Mouse (Mus musculus): ENCODE data around the gene 5430419D17Rik. TPM values are rescaled to one million over a fixed set of nuclear protein-coding genes. Genes with fewer than 3 reads are reported as not detected.

The 5430419D17Rik gene
- polyA plus RNA-seq, 1 experiment from 2014 or later: 0.01 TPM

DNA sequence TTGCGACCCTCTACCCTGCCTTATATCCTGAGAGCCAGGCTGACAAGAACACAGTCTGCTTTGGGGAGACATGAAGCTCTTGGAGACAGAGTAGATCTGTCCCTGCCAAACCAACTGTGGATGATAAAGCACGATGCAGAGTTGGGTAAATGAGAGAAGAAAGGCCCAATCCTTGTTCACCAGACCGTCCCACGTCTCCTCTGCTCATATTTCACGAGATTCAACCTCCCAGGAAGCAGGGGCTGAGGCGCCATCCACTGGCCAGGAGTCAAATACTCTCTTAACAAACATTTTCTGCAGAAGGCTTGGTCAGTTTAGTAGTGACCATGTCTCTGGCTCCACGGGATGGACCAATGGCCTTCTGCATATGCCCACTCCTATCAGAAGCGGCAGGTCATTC is 10.1 kb downstream of the 5430419D17Rik start:
- H3K27ac ChIP-seq (ENCODE audit: low read length): no peak overlapping the region

GRCm38 (mm10) chr7:131187047-131187446 is 12.8 kb downstream of the 5430419D17Rik start:
- Histone ChIP-seq H3K27me3 (ENCODE audit: control insufficient read depth, insufficient read depth, low read depth, low read length) (no peaks in the 10 kb centered on the region), H3K9ac (ENCODE audit: low read length) (no peak overlapping the region), H3K4me2 (ENCODE audit: low read depth, low read length) (no peak overlapping the region), H3K36me3 (ENCODE audit: control insufficient read depth, insufficient read depth, low read length) (no peaks in the 10 kb centered on the region), H3K9me3 (ENCODE audit: control insufficient read depth, low read length) (no peaks in the 10 kb centered on the region), H3K27ac (ENCODE audit: low read length) (no peak overlapping the region), H3K4me1 (replicated peaks; ENCODE audit: control insufficient read depth, insufficient read depth, low read length) (no peaks in the 10 kb centered on the region), H3K4me3 (ENCODE audit: low read length) (no peak overlapping the region)
- peak; percentile 64; the same call in 1 of the 2 replicates for ATAC-seq (ENCODE audit: low read depth)
- WGBS: 43% methylated on average over 8 of the region's 8 CpGs

More for the DNA sequence above, 10.1 kb downstream of the 5430419D17Rik start:
- H3K4me1 ChIP-seq (replicated peaks; ENCODE audit: control insufficient read depth, insufficient read depth, low read length): no peaks in the 10 kb centered on the region
- no peaks in the 10 kb centered on the region for H3K36me3 ChIP-seq (ENCODE audit: control insufficient read depth, insufficient read depth, low read length)
- no peak overlapping the region for H3K9ac ChIP-seq (ENCODE audit: low read length)
- H3K4me2 ChIP-seq (ENCODE audit: low read depth, low read length): no peak overlapping the region
- H3K27me3 ChIP-seq (ENCODE audit: control insufficient read depth, insufficient read depth, low read depth, low read length): no peaks in the 10 kb centered on the region
- WGBS: 58% methylated on average over 8 of the region's 8 CpGs
- H3K9me3 ChIP-seq (ENCODE audit: control insufficient read depth, low read length): no peaks in the 10 kb centered on the region
- no peak overlapping the region for H3K4me3 ChIP-seq (ENCODE audit: low read length)
- no peak for ATAC-seq (ENCODE audit: low read depth)

DNA sequence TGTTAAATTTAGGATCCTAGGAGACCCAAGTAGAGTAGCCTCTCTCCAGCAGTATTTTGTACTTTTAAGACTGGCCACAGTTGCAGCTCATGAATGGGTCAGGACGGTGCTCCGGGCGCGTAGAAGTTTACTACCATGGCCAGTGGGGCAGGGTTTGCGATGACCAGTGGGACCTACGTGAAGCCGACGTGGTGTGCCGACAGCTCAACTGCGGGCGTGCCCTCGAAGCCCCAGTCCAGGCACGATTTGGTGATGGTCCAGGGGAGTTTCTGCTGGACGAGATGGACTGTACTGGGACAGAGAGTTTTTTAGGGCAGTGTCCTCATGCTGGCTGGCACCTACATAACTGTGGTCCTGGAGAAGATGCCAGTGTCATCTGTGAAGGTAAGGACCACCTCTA is 13.8 kb downstream of the 5430419D17Rik start:
- Histone ChIP-seq H3K27ac (ENCODE audit: low read length) (no peak overlapping the region), H3K4me3 (ENCODE audit: low read length) (no peak overlapping the region), H3K4me2 (ENCODE audit: low read depth, low read length) (no peak overlapping the region), H3K36me3 (ENCODE audit: control insufficient read depth, insufficient read depth, low read length) (no peaks in the 10 kb centered on the region), H3K9ac (ENCODE audit: low read length) (no peak overlapping the region), H3K9me3 (ENCODE audit: control insufficient read depth, low read length) (no peaks in the 10 kb centered on the region), H3K27me3 (ENCODE audit: control insufficient read depth, insufficient read depth, low read depth, low read length) (no peaks in the 10 kb centered on the region), H3K4me1 (replicated peaks; ENCODE audit: control insufficient read depth, insufficient read depth, low read length) (no peaks in the 10 kb centered on the region)
- 92% methylated on average over 14 of the region's 14 CpGs for WGBS
- no peak for ATAC-seq (ENCODE audit: low read depth)

DNA sequence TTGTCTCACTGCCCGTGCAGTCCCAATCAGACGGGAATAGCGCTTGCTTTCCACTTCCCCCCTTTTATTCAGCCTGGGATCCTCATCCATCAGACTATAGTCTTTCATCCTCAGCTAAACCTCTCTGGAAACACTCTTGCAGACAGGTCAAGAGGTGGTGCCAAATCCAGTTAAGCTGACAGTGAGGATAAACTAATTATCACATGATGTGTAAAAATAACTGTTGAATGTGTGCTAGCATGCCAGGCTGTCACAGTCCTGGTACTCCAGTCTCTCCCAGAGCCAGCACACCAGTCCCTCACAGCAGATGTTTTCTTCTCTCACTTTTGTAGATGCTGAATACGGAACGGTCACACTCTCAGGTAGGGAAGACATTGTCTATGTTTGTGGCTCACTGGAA is 48.9 kb downstream of the 5430419D17Rik start:
- Histone ChIP-seq H3K4me1 (replicated peaks; ENCODE audit: control insufficient read depth, insufficient read depth, low read length) (no peaks in the 10 kb centered on the region), H3K4me2 (ENCODE audit: low read depth, low read length) (no peak overlapping the region), H3K4me3 (ENCODE audit: low read length) (no peak overlapping the region), H3K9me3 (ENCODE audit: control insufficient read depth, low read length) (no peaks in the 10 kb centered on the region), H3K9ac (ENCODE audit: low read length) (no peak overlapping the region), H3K36me3 (ENCODE audit: control insufficient read depth, insufficient read depth, low read length) (no peaks in the 10 kb centered on the region), H3K27ac (ENCODE audit: low read length) (no peak overlapping the region), H3K27me3 (ENCODE audit: control insufficient read depth, insufficient read depth, low read depth, low read length) (no peaks in the 10 kb centered on the region)
- ATAC-seq (ENCODE audit: low read depth): no peak
- WGBS: 50% methylated on average over 5 of the region's 5 CpGs

DNA sequence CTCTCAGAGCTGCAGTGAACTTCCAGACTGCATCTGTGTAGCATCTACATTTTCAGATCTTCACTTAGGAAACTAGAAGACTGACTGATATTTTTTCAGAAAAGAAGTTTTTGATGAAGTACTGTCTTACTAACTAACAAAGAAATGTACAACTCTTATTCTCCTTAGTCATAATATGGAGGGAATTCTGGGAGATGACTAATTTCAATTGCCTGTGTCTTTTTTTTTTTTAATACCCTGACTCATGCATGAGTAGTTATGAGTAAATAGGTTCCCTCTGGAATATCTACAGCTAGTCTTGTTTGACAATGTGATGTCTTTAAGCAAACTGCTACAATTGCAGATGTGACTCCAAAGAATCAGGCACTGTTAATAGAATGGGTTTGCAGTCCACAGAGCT is 61.9 kb downstream of the 5430419D17Rik start:
- H3K27me3 ChIP-seq (ENCODE audit: control insufficient read depth, insufficient read depth, low read depth, low read length): no peaks in the 10 kb centered on the region
- no peak overlapping the region for H3K27ac ChIP-seq (ENCODE audit: low read length)
- no peak for ATAC-seq (ENCODE audit: low read depth)
- H3K4me3 ChIP-seq (ENCODE audit: low read length): no peak overlapping the region
- H3K4me2 ChIP-seq (ENCODE audit: low read depth, low read length): no peak overlapping the region
- no peaks in the 10 kb centered on the region for H3K9me3 ChIP-seq (ENCODE audit: control insufficient read depth, low read length)
- H3K9ac ChIP-seq (ENCODE audit: low read length): no peak overlapping the region
- H3K36me3 ChIP-seq (ENCODE audit: control insufficient read depth, insufficient read depth, low read length): no peaks in the 10 kb centered on the region
- no peaks in the 10 kb centered on the region for H3K4me1 ChIP-seq (replicated peaks; ENCODE audit: control insufficient read depth, insufficient read depth, low read length)

- WGBS: 13% methylated on average over 1 of the region's 1 CpGs
- no peak overlapping the region for H3K4me2 ChIP-seq (ENCODE audit: low read depth, low read length)
- no peaks in the 10 kb centered on the region for H3K4me1 ChIP-seq (replicated peaks; ENCODE audit: control insufficient read depth, insufficient read depth, low read length)
- no peaks in the 10 kb centered on the region for H3K36me3 ChIP-seq (ENCODE audit: control insufficient read depth, insufficient read depth, low read length)
- H3K4me3 ChIP-seq (ENCODE audit: low read length): no peak overlapping the region
- no peak overlapping the region for H3K9ac ChIP-seq (ENCODE audit: low read length)
- H3K9me3 ChIP-seq (ENCODE audit: control insufficient read depth, low read length): no peaks in the 10 kb centered on the region
- no peaks in the 10 kb centered on the region for H3K27me3 ChIP-seq (ENCODE audit: control insufficient read depth, insufficient read depth, low read depth, low read length)
- ATAC-seq (ENCODE audit: low read depth): no peak
- H3K27ac ChIP-seq (ENCODE audit: low read length): no peak overlapping the region
Observed at GRCm38 (mm10) chr7:131244993-131245392, 70.8 kb downstream of the 5430419D17Rik start.

DNA sequence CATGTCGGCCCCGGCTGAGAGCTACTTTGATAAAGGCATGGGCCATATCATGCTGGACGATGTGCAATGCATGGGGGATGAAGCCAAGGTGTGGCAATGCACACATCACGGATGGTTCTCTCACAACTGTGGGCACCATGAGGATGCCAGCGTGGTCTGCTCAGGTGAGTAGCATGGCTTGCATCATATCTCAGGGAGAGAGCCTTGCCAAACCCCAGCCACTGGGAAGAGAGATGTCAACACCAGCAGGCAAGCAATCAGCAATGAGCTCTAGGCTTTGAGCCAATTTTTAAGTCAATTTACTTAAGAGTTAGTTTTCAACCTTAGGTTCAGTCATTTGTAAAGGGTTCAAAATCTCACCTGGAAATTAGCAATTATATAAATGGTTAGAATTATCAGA is 82.6 kb downstream of the 5430419D17Rik start:
- no peaks in the 10 kb centered on the region for H3K9me3 ChIP-seq (ENCODE audit: control insufficient read depth, low read length)
- H3K4me1 ChIP-seq (replicated peaks; ENCODE audit: control insufficient read depth, insufficient read depth, low read length): no peaks in the 10 kb centered on the region
- H3K9ac ChIP-seq (ENCODE audit: low read length): no peak overlapping the region
- H3K4me2 ChIP-seq (ENCODE audit: low read depth, low read length): no peak overlapping the region
- H3K27me3 ChIP-seq (ENCODE audit: control insufficient read depth, insufficient read depth, low read depth, low read length): no peaks in the 10 kb centered on the region
- WGBS: 82% methylated on average over 5 of the region's 5 CpGs
- H3K36me3 ChIP-seq (ENCODE audit: control insufficient read depth, insufficient read depth, low read length): no peaks in the 10 kb centered on the region
- H3K27ac ChIP-seq (ENCODE audit: low read length): no peak overlapping the region
- no peak for ATAC-seq (ENCODE audit: low read depth)
- H3K4me3 ChIP-seq (ENCODE audit: low read length): no peak overlapping the region

DNA sequence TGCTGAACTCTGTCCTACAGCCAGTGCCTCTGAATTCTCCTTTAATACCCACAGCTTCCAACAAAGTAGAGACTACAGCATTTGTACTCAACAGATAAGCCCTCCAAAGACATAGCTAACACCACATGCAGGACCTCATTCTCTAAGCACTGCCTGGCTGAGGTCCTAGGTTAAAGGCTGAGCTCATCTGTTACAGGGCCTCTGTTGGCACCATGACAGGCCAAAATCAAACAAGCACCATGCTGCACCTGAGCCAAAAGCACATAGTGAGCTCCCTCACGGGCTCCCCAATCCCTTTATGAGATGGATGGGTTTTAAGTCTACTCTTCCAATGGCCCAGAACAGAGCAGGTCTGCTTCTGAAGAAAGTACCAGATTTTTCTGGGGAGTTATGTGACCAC is 83.1 kb downstream of the 5430419D17Rik start:
- no peak overlapping the region for H3K4me2 ChIP-seq (ENCODE audit: low read depth, low read length)
- no peaks in the 10 kb centered on the region for H3K27me3 ChIP-seq (ENCODE audit: control insufficient read depth, insufficient read depth, low read depth, low read length)
- H3K27ac ChIP-seq (ENCODE audit: low read length): no peak overlapping the region
- 24% methylated on average over 1 of the region's 1 CpGs for WGBS
- H3K9me3 ChIP-seq (ENCODE audit: control insufficient read depth, low read length): no peaks in the 10 kb centered on the region
- no peaks in the 10 kb centered on the region for H3K36me3 ChIP-seq (ENCODE audit: control insufficient read depth, insufficient read depth, low read length)
- no peaks in the 10 kb centered on the region for H3K4me1 ChIP-seq (replicated peaks; ENCODE audit: control insufficient read depth, insufficient read depth, low read length)
- ATAC-seq (ENCODE audit: low read depth): no peak
- no peak overlapping the region for H3K4me3 ChIP-seq (ENCODE audit: low read length)
- no peak overlapping the region for H3K9ac ChIP-seq (ENCODE audit: low read length)

GRCm38 (mm10) chr7:131260946-131261345 is 86.7 kb downstream of the 5430419D17Rik start:
- no peak for ATAC-seq (ENCODE audit: low read depth)
- Histone ChIP-seq H3K9me3 (ENCODE audit: control insufficient read depth, low read length) (no peaks in the 10 kb centered on the region), H3K4me2 (ENCODE audit: low read depth, low read length) (no peak overlapping the region), H3K4me1 (replicated peaks; ENCODE audit: control insufficient read depth, insufficient read depth, low read length) (no peaks in the 10 kb centered on the region), H3K9ac (ENCODE audit: low read length) (no peak overlapping the region), H3K27me3 (ENCODE audit: control insufficient read depth, insufficient read depth, low read depth, low read length) (no peaks in the 10 kb centered on the region), H3K27ac (ENCODE audit: low read length) (no peak overlapping the region), H3K36me3 (ENCODE audit: control insufficient read depth, insufficient read depth, low read length) (no peaks in the 10 kb centered on the region), H3K4me3 (ENCODE audit: low read length) (no peak overlapping the region)
- 56% methylated on average over 6 of the region's 6 CpGs for WGBS

DNA sequence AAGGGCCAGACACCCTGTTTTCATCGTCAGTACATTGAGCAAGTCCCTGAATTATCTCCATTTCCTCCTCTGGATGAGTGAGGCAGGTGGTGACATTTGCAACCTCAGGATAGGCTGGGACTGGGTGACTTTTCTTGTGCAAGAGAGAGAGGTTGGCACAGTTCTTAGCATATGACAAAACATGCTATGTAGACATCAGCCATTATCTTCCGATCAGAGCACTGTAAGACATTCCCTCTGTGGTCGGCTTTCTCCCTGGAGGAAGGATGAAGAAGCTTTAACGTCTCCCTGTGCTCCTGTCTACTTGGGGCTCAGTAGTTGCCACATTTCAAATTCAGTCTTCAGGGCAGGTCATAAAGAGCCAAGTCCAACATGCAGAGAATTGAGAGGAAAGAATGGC is 90.0 kb downstream of the 5430419D17Rik start:
- Histone ChIP-seq H3K9ac (ENCODE audit: low read length) (no peak overlapping the region), H3K9me3 (ENCODE audit: control insufficient read depth, low read length) (no peaks in the 10 kb centered on the region), H3K36me3 (ENCODE audit: control insufficient read depth, insufficient read depth, low read length) (no peaks in the 10 kb centered on the region), H3K4me3 (ENCODE audit: low read length) (no peak overlapping the region), H3K4me1 (replicated peaks; ENCODE audit: control insufficient read depth, insufficient read depth, low read length) (no peaks in the 10 kb centered on the region), H3K4me2 (ENCODE audit: low read depth, low read length) (no peak overlapping the region), H3K27ac (ENCODE audit: low read length) (no peak overlapping the region), H3K27me3 (ENCODE audit: control insufficient read depth, insufficient read depth, low read depth, low read length) (no peaks in the 10 kb centered on the region)
- WGBS: 85% methylated on average over 4 of the region's 4 CpGs
- no peak for ATAC-seq (ENCODE audit: low read depth)

All from lung, embryonic 16.5 days (tissue).